Mouse (Mus musculus) lung, postnatal 0 days (tissue): ENCODE measurements around the gene Wipf2. TPM values are rescaled to one million over a fixed set of nuclear protein-coding genes. Genes with fewer than 3 reads are reported as not detected.
A peak's percentile ranks its signal among the peaks of the same experiment; 100 is the strongest.

Experiments
- ATAC-seq: fragments of 200-750 bp; cut with Nextera tagmentation; 2 replicates; pipeline ENCODE4 v1.8.0; 2017; ENCODE audit warnings: moderate library complexity
- DNase-seq: peaks from one replicate; pipeline ENCODE4 v3.0.0-alpha.2; 2016; ENCODE audit warnings: low spot score
- H3K27ac ChIP-seq: fragments of 300-500 bp; sonication (generic); 2 replicates; pipeline ENCODE4 v1.5.1; 2014; ENCODE audit warnings: antibody characterized with exemption, mild to moderate bottlenecking, low read length, mixed read lengths
- H3K27me3 ChIP-seq: fragments of 300-500 bp; sonication (generic); replicated peaks from 2 replicates; pipeline ENCODE4 v1.6.1; 2014; ENCODE audit warnings: low read length, mixed read lengths; ENCODE audit not compliant: insufficient read depth
- H3K36me3 ChIP-seq: fragments of 300-500 bp; sonication (generic); 2 replicates; pipeline ENCODE4 v1.6.1; 2014; ENCODE audit warnings: low read length, mixed read lengths; ENCODE audit not compliant: insufficient read depth
- H3K4me1 ChIP-seq: fragments of 300-500 bp; sonication (generic); 2 replicates; pipeline ENCODE4 v1.6.1; 2014; ENCODE audit warnings: antibody characterized with exemption, low read depth, low read length, mixed read lengths; ENCODE audit not compliant: insufficient read depth
- H3K4me2 ChIP-seq: fragments of 300-500 bp; sonication (generic); replicated peaks from 2 replicates; pipeline ENCODE4 v1.6.1; 2014; ENCODE audit warnings: low read depth, mild to moderate bottlenecking, low read length, moderate library complexity, mixed read lengths
- H3K4me3 ChIP-seq: fragments of 300-500 bp; sonication (generic); 2 replicates; pipeline ENCODE4 v1.5.1; 2014; ENCODE audit warnings: low read depth, low read length
- H3K9ac ChIP-seq: fragments of 300-500 bp; sonication (generic); replicated peaks from 2 replicates; pipeline ENCODE4 v1.6.1; 2014; ENCODE audit warnings: low read depth, mild to moderate bottlenecking
- H3K9me3 ChIP-seq: fragments of 300-500 bp; sonication (generic); 2 replicates; pipeline ENCODE4 v1.6.1; 2016; ENCODE audit warnings: low read length, mixed read lengths
- CTCF ChIP-seq: IDR thresholded peaks from 2 replicates; pipeline ENCODE4 v1.5.1; 2016; ENCODE audit warnings: antibody characterized with exemption, mild to moderate bottlenecking
- EP300 ChIP-seq: IDR thresholded peaks from 2 replicates; pipeline ENCODE4 v1.6.1; 2016; ENCODE audit warnings: antibody characterized with exemption, mild to moderate bottlenecking, control low read depth
- WGBS: fragments of 180-500 bp; shearing (Covaris S2); extraction: QIAGEN DNeasy Blood & Tissue Kit; methylation state at CpG from one replicate; pipeline ENCODE4 v1.1.7; 2014; 5-methylcytosine and 5-hydroxymethylcytosine counted together
- polyA plus RNA-seq: library from polyadenylated mRNA; unstranded; fragments of >200 nt; fragmentation: Nextera tagmentation; extraction: Ambion mirVana; gene quantifications from 2 replicates; pipeline ENCODE4 v1.2.1, GENCODE M21; 2015

Wipf2 gene
- polyA plus RNA-seq, 1 experiment from 2014 or later, result 4.0 TPM

DNA sequence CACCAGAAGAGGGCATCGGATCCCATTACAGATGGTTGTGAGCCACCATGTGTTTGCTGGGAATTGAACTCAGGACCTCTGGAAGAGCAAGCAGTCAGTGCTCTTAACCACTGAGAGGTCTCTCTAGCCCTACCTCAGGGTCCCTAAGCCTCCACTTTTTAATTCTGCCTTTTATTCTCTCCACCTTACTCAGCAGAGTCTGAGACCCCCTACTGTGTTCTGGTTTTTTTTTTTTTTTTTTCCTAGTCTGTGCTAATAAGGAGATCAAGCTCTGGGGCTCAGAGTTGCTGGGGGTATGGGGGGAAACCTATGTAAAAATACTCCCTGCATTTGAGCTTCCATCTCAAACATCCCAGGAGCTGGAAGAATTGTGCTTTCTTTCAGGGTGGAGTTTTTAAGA is 88.7 kb downstream of the Wipf2 start:
- no peak overlapping the region for H3K4me3 ChIP-seq
- H3K4me1 ChIP-seq, result peaks cover 44% of the 10 kb centered on the region
- DNase-seq (no peak), ATAC-seq (no peak)
- H3K27me3 ChIP-seq, result no peaks in the 10 kb centered on the region
- TF ChIP-seq CTCF (no peak), EP300 (no peak)
- no peak overlapping the region for H3K9ac ChIP-seq
- WGBS, result 77% methylated on average over 1 of the region's 1 CpGs
- H3K27ac ChIP-seq, result no peak overlapping the region
- 0 out of 2 replicates have a peak, but pooled peaks cover 5% of the 10 kb centered on the region for H3K36me3 ChIP-seq
- no peaks in the 10 kb centered on the region for H3K9me3 ChIP-seq
- H3K4me2 ChIP-seq, result no peak overlapping the region

DNA sequence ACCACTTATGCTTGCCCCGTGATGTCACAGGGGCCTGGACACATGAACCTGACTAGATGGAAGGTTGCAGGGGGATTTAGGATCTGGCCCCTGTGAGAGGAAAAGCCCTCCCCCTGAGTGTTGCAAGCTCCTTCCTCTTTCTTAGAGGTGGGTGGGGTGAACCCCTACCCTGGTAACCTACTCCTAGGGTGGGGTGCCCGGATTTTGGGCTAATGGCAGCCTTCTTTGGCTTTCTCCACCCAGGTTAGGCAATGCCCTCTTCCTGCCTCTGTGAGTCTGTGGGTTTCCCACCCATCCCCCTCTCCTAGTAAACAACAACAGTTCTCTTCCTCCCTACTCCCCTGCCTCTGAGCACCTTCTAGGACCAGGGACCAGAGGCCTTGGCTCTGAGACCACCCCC is 89.3 kb downstream of the Wipf2 start:
- Histone ChIP-seq H3K36me3 (0 out of 2 replicates have a peak, but pooled peaks cover 5% of the 10 kb centered on the region), H3K27ac (no peak overlapping the region), H3K27me3 (no peaks in the 10 kb centered on the region), H3K9me3 (no peaks in the 10 kb centered on the region), H3K4me3 (no peak overlapping the region), H3K4me1 (peaks cover 44% of the 10 kb centered on the region), H3K9ac (no peak overlapping the region), H3K4me2 (no peak overlapping the region)
- peak; percentile 33 for DNase-seq
- no peak for TF ChIP-seq CTCF
- no peak for TF ChIP-seq EP300
- 52% methylated on average over 2 of the region's 2 CpGs for WGBS
- no peak for ATAC-seq

DNA sequence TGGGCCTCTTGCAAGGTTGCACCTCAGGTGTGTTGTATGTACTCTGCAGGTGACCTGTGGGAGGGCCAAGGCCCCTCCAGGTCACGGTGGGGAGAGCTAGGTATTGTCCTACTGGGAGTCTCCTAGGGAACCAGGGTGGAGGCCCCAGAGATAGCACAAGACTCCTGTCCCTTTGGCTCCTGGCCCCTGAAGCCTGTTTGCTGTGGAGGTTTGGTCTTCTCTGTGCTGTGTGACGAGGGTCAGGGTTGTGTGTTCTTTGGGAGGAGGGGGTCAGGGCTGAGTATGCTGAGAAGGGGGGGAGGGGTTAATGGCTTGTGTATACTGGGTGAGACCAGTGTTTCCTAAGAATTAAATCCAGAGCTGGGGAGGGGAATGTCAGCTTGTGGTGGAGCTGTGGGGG is 89.9 kb downstream of the Wipf2 start:
- ATAC-seq (no peak), DNase-seq (no peak)
- H3K4me1 ChIP-seq, result peaks cover 44% of the 10 kb centered on the region
- H3K27ac ChIP-seq, result peak overlapping the region; percentile 75; the same call in 1 of the 2 replicates
- H3K9me3 ChIP-seq, result no peaks in the 10 kb centered on the region
- H3K4me3 ChIP-seq, result no peak overlapping the region
- 0 out of 2 replicates have a peak, but pooled peaks cover 5% of the 10 kb centered on the region for H3K36me3 ChIP-seq
- H3K27me3 ChIP-seq, result no peaks in the 10 kb centered on the region
- TF ChIP-seq CTCF (no peak), EP300 (no peak)
- no peak overlapping the region for H3K9ac ChIP-seq
- no peak overlapping the region for H3K4me2 ChIP-seq
- 20% methylated on average over 2 of the region's 2 CpGs for WGBS

DNA sequence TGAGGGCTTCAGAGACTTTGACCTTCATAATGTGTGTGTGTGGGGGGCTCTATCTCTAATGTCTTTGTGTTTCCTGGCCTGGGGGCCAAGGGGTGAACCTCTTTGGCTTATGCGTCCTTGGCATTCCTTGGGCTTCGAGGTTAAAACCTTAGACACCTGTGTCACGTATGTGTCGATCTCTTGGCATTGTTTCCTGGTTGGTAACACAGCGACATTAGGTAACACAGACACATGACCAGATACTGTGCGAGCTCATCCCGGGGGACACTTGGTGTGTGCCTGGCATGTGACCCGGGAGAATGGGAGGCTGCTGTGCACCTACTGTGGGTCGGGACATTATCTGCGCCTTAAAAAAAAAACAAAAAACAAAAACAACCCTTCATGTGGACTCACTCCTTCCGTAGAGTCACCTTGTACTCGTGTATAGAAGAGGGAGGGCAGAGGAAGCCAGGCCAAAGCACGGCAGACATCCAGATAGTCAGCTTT is 90.4 kb downstream of the Wipf2 start:
- WGBS, result 18% methylated on average over 13 of the region's 13 CpGs
- no peak for DNase-seq
- peak overlapping the region; percentile 34; the same call in 1 of the 2 replicates for H3K4me2 ChIP-seq
- peaks cover 44% of the 10 kb centered on the region for H3K4me1 ChIP-seq
- ATAC-seq, result no peak
- H3K4me3 ChIP-seq, result no peak overlapping the region
- no peaks in the 10 kb centered on the region for H3K27me3 ChIP-seq
- 0 out of 2 replicates have a peak, but pooled peaks cover 5% of the 10 kb centered on the region for H3K36me3 ChIP-seq
- no peaks in the 10 kb centered on the region for H3K9me3 ChIP-seq
- TF ChIP-seq EP300 (no peak), CTCF (no peak)
- H3K27ac ChIP-seq, result peak overlapping the region; percentile 75
- H3K9ac ChIP-seq, result no peak overlapping the region

DNA sequence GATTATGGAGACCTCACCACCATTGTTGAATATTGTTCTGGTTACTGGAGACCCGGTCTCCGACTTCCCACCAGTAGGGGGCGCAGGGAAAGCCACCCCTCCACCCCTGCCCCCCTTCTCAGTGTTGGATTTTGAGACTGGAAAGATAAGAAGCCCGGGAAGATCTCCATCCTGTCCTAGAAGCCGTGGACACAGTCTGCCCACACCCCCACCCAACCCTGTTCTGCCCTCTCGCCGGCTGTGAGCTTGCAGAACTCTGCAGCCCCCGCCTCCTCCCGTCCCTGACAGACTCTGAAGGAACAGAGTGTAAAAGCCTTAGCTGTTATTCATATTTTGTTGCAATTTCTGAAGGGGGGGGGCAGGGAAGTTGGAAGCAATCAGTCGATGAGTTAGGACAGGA is 90.9 kb downstream of the Wipf2 start:
- Histone ChIP-seq H3K4me2 (peak overlapping the region; percentile 34), H3K36me3 (0 out of 2 replicates have a peak, but pooled peaks cover 5% of the 10 kb centered on the region), H3K27ac (peak overlapping the region; percentile 84), H3K27me3 (no peaks in the 10 kb centered on the region), H3K9ac (no peak overlapping the region), H3K9me3 (no peaks in the 10 kb centered on the region), H3K4me1 (peaks cover 46% of the 10 kb centered on the region), H3K4me3 (no peak overlapping the region)
- DNase-seq (peak; percentile 96), ATAC-seq (peak; percentile 78)
- peak; percentile 80 for TF ChIP-seq CTCF
- TF ChIP-seq EP300, result peak; percentile 65
- 3% methylated on average over 10 of the region's 10 CpGs for WGBS

Other genes starting within 250 kb of the Wipf2 start
- 0.14 and 0.70 TPM in 2 replicates for gene Gm12355, start 238.0 kb upstream of the Wipf2 start, polyA plus RNA-seq
- not detected in 2 replicates for gene Gsdma3, start 237.3 kb upstream of the Wipf2 start, polyA plus RNA-seq
- gene Gsdma2, start 216.9 kb upstream of the Wipf2 start, polyA plus RNA-seq, result not detected in 2 replicates
- gene Gsdma, start 199.3 kb upstream of the Wipf2 start, polyA plus RNA-seq, result not detected in 2 replicates
- gene Psmd3, start 181.1 kb upstream of the Wipf2 start, polyA plus RNA-seq, result 105 and 107 TPM in 2 replicates
- gene Csf3, start 162.4 kb upstream of the Wipf2 start, polyA plus RNA-seq, result 0.19 TPM in 1 of 2 replicates, not detected in the other
- 19.9 and 20.6 TPM in 2 replicates for gene Med24, start 134.2 kb upstream of the Wipf2 start, polyA plus RNA-seq
- gene Thra, start 123.0 kb upstream of the Wipf2 start, polyA plus RNA-seq, result 38.1 and 40.5 TPM in 2 replicates
- gene Nr1d1, start 88.3 kb upstream of the Wipf2 start, polyA plus RNA-seq, result 6.9 and 8.9 TPM in 2 replicates
- gene Msl1, start 68.1 kb upstream of the Wipf2 start, polyA plus RNA-seq, result 16.3 and 21.3 TPM in 2 replicates
- gene Casc3, start 58.7 kb upstream of the Wipf2 start, polyA plus RNA-seq, result 22.7 and 22.9 TPM in 2 replicates
- gene Rapgefl1, start 26.9 kb upstream of the Wipf2 start, polyA plus RNA-seq, result 1.1 and 1.5 TPM in 2 replicates
- gene Cdc6, start 44.2 kb downstream of the Wipf2 start, polyA plus RNA-seq, result 2.5 and 2.6 TPM in 2 replicates
- gene Rara, start 64.2 kb downstream of the Wipf2 start, polyA plus RNA-seq, result 26.2 and 28.8 TPM in 2 replicates
- 0.56 and 1.0 TPM in 2 replicates for gene Gjd3, start 119.4 kb downstream of the Wipf2 start, polyA plus RNA-seq
- gene Top2a, start 160.6 kb downstream of the Wipf2 start, polyA plus RNA-seq, result 11.1 and 16.9 TPM in 2 replicates
- 416 and 433 TPM in 2 replicates for gene Igfbp4, start 177.6 kb downstream of the Wipf2 start, polyA plus RNA-seq
- 0.13 and 0.24 TPM in 2 replicates for gene Tns4, start 225.7 kb downstream of the Wipf2 start, polyA plus RNA-seq